Mouse (Mus musculus) stomach, postnatal 0 days (tissue): ENCODE data around the gene Elovl6.

ENCODE experiments used
- CTCF ChIP-seq: IDR thresholded peaks from 2 replicates; pipeline ENCODE4 v1.5.1; 2016; ENCODE audit warnings: antibody characterized with exemption, low read depth, mild to moderate bottlenecking, moderate library complexity
- EP300 ChIP-seq: optimal IDR thresholded peaks from 2 replicates; pipeline ENCODE3; 2016; ENCODE audit warnings: antibody characterized with exemption

GRCm38 (mm10) chr3:129647312-129647711, 115.2 kb downstream of the Elovl6 start:
- TF ChIP-seq CTCF (no peak), EP300 (no peak)
